Mouse (Mus musculus) heart, embryonic 12.5 days (tissue): ENCODE results near the gene Ufsp1. TPM values are rescaled to one million over a fixed set of nuclear protein-coding genes. Genes with fewer than 3 reads are reported as not detected.

Experiments
- ATAC-seq: fragments of 200-750 bp; cut with Nextera tagmentation; 2 replicates; pipeline ENCODE4 v1.8.0; 2017; ENCODE audit warnings: moderate TSS enrichment, moderate library complexity; ENCODE audit not compliant: insufficient number of reproducible peaks, low FRiP score
- H3K27ac ChIP-seq: fragments of 300-500 bp; sonication (generic); 2 replicates; pipeline ENCODE4 v1.5.1; 2016; ENCODE audit warnings: mild to moderate bottlenecking, moderate library complexity; ENCODE audit not compliant: poor library complexity, severe bottlenecking
- H3K27me3 ChIP-seq: fragments of 300-500 bp; sonication (generic); replicated peaks from 2 replicates; pipeline ENCODE4 v1.6.1; 2016; ENCODE audit warnings: mild to moderate bottlenecking, moderate library complexity
- H3K36me3 ChIP-seq: fragments of 300-500 bp; sonication (generic); 2 replicates; pipeline ENCODE4 v1.6.1; 2016; ENCODE audit warnings: mild to moderate bottlenecking, moderate library complexity
- H3K4me1 ChIP-seq: fragments of 300-500 bp; sonication (generic); replicated peaks from 2 replicates; pipeline ENCODE4 v1.6.1; 2016; ENCODE audit warnings: mild to moderate bottlenecking
- H3K4me2 ChIP-seq: fragments of 300-500 bp; sonication (generic); 2 replicates; pipeline ENCODE4 v1.6.1; 2016; ENCODE audit warnings: mild to moderate bottlenecking, moderate library complexity
- H3K4me3 ChIP-seq: fragments of 300-500 bp; sonication (generic); 2 replicates; pipeline ENCODE4 v1.5.1; 2016; ENCODE audit warnings: mild to moderate bottlenecking
- H3K9ac ChIP-seq: fragments of 300-500 bp; sonication (generic); 2 replicates; pipeline ENCODE4 v1.6.1; 2016; ENCODE audit warnings: mild to moderate bottlenecking, moderate library complexity
- H3K9me3 ChIP-seq: fragments of 300-500 bp; sonication (generic); replicated peaks from 2 replicates; pipeline ENCODE4 v1.6.1; 2016; ENCODE audit warnings: mild to moderate bottlenecking, moderate library complexity
- WGBS: fragments of 180-500 bp; shearing (Covaris S2); methylation state at CpG from one replicate; pipeline ENCODE4 v1.1.7; 2016; 5-methylcytosine and 5-hydroxymethylcytosine counted together
- polyA plus RNA-seq: library from polyadenylated mRNA; unstranded; fragments of >200 nt; fragmentation: Nextera tagmentation; extraction: Ambion mirVana; gene quantifications from 2 replicates; pipeline ENCODE4 v1.2.1, GENCODE M21; 2016

Gene Ufsp1
- polyA plus RNA-seq, 1 experiment from 2014 or later: 10.1 TPM

- H3K36me3 ChIP-seq: peaks cover 9% of the 10 kb centered on the region
- ATAC-seq: no peak
- 74% methylated on average over 6 of the region's 6 CpGs for WGBS
Observed at GRCm38 (mm10) chr5:137335066-137335465, 40.6 kb downstream of the Ufsp1 start.

GRCm38 (mm10) chr5:137337190-137337589 lies 42.8 kb downstream of the Ufsp1 start:
- H3K9me3 ChIP-seq: no peaks in the 10 kb centered on the region
- no peaks in the 10 kb centered on the region for H3K36me3 ChIP-seq
- no peak for ATAC-seq
- peaks cover 38% of the 10 kb centered on the region for H3K4me1 ChIP-seq
- no peak overlapping the region for H3K9ac ChIP-seq
- H3K4me3 ChIP-seq: no peak overlapping the region
- peak overlapping the region; percentile 32; the same call in 1 of the 2 replicates for H3K27ac ChIP-seq
- WGBS: 34% methylated on average over 8 of the region's 8 CpGs
- no peaks in the 10 kb centered on the region for H3K27me3 ChIP-seq
- peak overlapping the region; percentile 83; the same call in 1 of the 2 replicates for H3K4me2 ChIP-seq

More at GRCm38 (mm10) chr5:137335066-137335465, 40.6 kb downstream of the Ufsp1 start:
- no peak overlapping the region for H3K9ac ChIP-seq
- H3K4me3 ChIP-seq: no peak overlapping the region
- no peak overlapping the region for H3K27ac ChIP-seq
- H3K9me3 ChIP-seq: no peaks in the 10 kb centered on the region
- H3K4me1 ChIP-seq: peaks cover 32% of the 10 kb centered on the region
- no peaks in the 10 kb centered on the region for H3K27me3 ChIP-seq
- H3K4me2 ChIP-seq: no peak overlapping the region

- peaks cover 29% of the 10 kb centered on the region for H3K4me1 ChIP-seq
- no peaks in the 10 kb centered on the region for H3K36me3 ChIP-seq
- ATAC-seq: peak; percentile 79
- peak overlapping the region; percentile 79 for H3K9ac ChIP-seq
- under 1% methylated on average over 19 of the region's 19 CpGs for WGBS
- H3K4me3 ChIP-seq: peak overlapping the region; percentile 48
- no peaks in the 10 kb centered on the region for H3K9me3 ChIP-seq
- no peaks in the 10 kb centered on the region for H3K27me3 ChIP-seq
- peak overlapping the region; percentile 88 for H3K27ac ChIP-seq
- H3K4me2 ChIP-seq: peak overlapping the region; percentile 83
Observed at GRCm38 (mm10) chr5:137338256-137338655, 43.8 kb downstream of the Ufsp1 start.

GRCm38 (mm10) chr5:137338663-137339289 lies 44.3 kb downstream of the Ufsp1 start:
- H3K27ac ChIP-seq: peak overlapping the region; percentile 88
- H3K36me3 ChIP-seq: no peaks in the 10 kb centered on the region
- 2% methylated on average over 11 of the region's 11 CpGs for WGBS
- peak overlapping the region; percentile 83 for H3K4me2 ChIP-seq
- H3K4me1 ChIP-seq: peaks cover 29% of the 10 kb centered on the region
- H3K9me3 ChIP-seq: no peaks in the 10 kb centered on the region
- peak; percentile 25; the same call in 1 of the 2 replicates for ATAC-seq
- peak overlapping the region; percentile 48 for H3K4me3 ChIP-seq
- H3K9ac ChIP-seq: peak overlapping the region; percentile 79
- no peaks in the 10 kb centered on the region for H3K27me3 ChIP-seq

GRCm38 (mm10) chr5:137339290-137339979 lies 45.0 kb downstream of the Ufsp1 start:
- peak; percentile 70 for ATAC-seq
- H3K36me3 ChIP-seq: no peaks in the 10 kb centered on the region

GRCm38 (mm10) chr5:137340222-137340621 lies 45.8 kb downstream of the Ufsp1 start:
- Histone ChIP-seq H3K4me3 (0 out of 2 replicates have a peak overlapping the region, but pooled peaks have one; percentile 48), H3K27ac (peak overlapping the region; percentile 88), H3K9ac (no peak overlapping the region), H3K27me3 (no peaks in the 10 kb centered on the region), H3K9me3 (no peaks in the 10 kb centered on the region), H3K4me1 (peaks cover 29% of the 10 kb centered on the region), H3K4me2 (peak overlapping the region; percentile 83; the same call in 1 of the 2 replicates), H3K36me3 (no peaks in the 10 kb centered on the region)
- 68% methylated on average over 6 of the region's 6 CpGs for WGBS
- no peak for ATAC-seq

More at GRCm38 (mm10) chr5:137339290-137339979, 45.0 kb downstream of the Ufsp1 start:
- Histone ChIP-seq H3K27ac (peak overlapping the region; percentile 88), H3K4me3 (peak overlapping the region; percentile 48), H3K27me3 (no peaks in the 10 kb centered on the region), H3K4me1 (peaks cover 29% of the 10 kb centered on the region), H3K4me2 (peak overlapping the region; percentile 83), H3K9ac (peak overlapping the region; percentile 79), H3K9me3 (no peaks in the 10 kb centered on the region)
- WGBS: 15% methylated on average over 20 of the region's 22 CpGs

GRCm38 (mm10) chr5:137342407-137343012 lies 48.1 kb downstream of the Ufsp1 start:
- H3K4me3 ChIP-seq: no peak overlapping the region
- H3K27ac ChIP-seq: no peak overlapping the region
- H3K27me3 ChIP-seq: no peaks in the 10 kb centered on the region
- peaks cover 34% of the 10 kb centered on the region for H3K4me1 ChIP-seq
- H3K9ac ChIP-seq: no peak overlapping the region
- no peak overlapping the region for H3K4me2 ChIP-seq
- ATAC-seq: no peak
- no peaks in the 10 kb centered on the region for H3K9me3 ChIP-seq
- 64% methylated on average over 7 of the region's 7 CpGs for WGBS
- H3K36me3 ChIP-seq: no peaks in the 10 kb centered on the region

GRCm38 (mm10) chr5:137343412-137343811 lies 49.0 kb downstream of the Ufsp1 start:
- Histone ChIP-seq H3K4me1 (peaks cover 38% of the 10 kb centered on the region), H3K4me2 (no peak overlapping the region), H3K27ac (no peak overlapping the region), H3K9ac (no peak overlapping the region), H3K36me3 (no peaks in the 10 kb centered on the region), H3K4me3 (no peak overlapping the region), H3K9me3 (no peaks in the 10 kb centered on the region), H3K27me3 (no peaks in the 10 kb centered on the region)
- 85% methylated on average over 5 of the region's 5 CpGs for whole genome bisulfite sequencing
- ATAC-seq: no peak

GRCm38 (mm10) chr5:137343869-137344268 lies 49.4 kb downstream of the Ufsp1 start:
- Histone ChIP-seq H3K27ac (no peak overlapping the region), H3K9ac (no peak overlapping the region), H3K4me3 (no peak overlapping the region), H3K36me3 (no peaks in the 10 kb centered on the region), H3K9me3 (no peaks in the 10 kb centered on the region), H3K27me3 (no peaks in the 10 kb centered on the region), H3K4me2 (no peak overlapping the region), H3K4me1 (peaks cover 43% of the 10 kb centered on the region)
- no peak for ATAC-seq
